Mouse (Mus musculus) bone marrow macrophage, adult 2 months (primary cell): ENCODE measurements around the gene Klf4. TPM values are rescaled to one million over a fixed set of nuclear protein-coding genes. Genes with fewer than 3 reads are reported as not detected.
A peak's percentile ranks its signal among the peaks of the same experiment; 100 is the strongest.

Experiments
- H3K27ac ChIP-seq: 2 replicates; pipeline ENCODE4 v1.5.1; 2012; ENCODE audit warnings: low read depth, low read length; ENCODE audit not compliant: insufficient read depth
- H3K4me1 ChIP-seq: 2 replicates; pipeline ENCODE4 v1.6.1; 2012; ENCODE audit warnings: low read length; ENCODE audit not compliant: control insufficient read depth, insufficient read depth
- H3K4me3 ChIP-seq: 2 replicates; pipeline ENCODE4 v1.5.1; 2012; ENCODE audit warnings: mild to moderate bottlenecking, low read length, moderate library complexity; ENCODE audit not compliant: insufficient read depth
- CTCF ChIP-seq: IDR thresholded peaks from 2 replicates; pipeline ENCODE4 v1.5.1; 2012; ENCODE audit warnings: low read depth, mild to moderate bottlenecking, low read length, moderate library complexity
- POLR2A ChIP-seq: IDR thresholded peaks from 2 replicates; pipeline ENCODE4 v1.6.1; 2012; ENCODE audit warnings: mild to moderate bottlenecking, low read depth, low read length, borderline replicate concordance
- polyA plus RNA-seq: library from polyadenylated mRNA; stranded (reverse); fragments of >200 nt; gene quantifications from 2 replicates; pipeline ENCODE4 v1.2.4, GENCODE M21; 2012; ENCODE audit not compliant: missing spikeins, insufficient read depth, insufficient read length

The Klf4 gene
- polyA plus RNA-seq, 1 experiment = 10.3 TPM

GRCm38 (mm10) chr4:55496416-55496815 lies 35.9 kb downstream of the Klf4 start:
- Histone ChIP-seq H3K4me1 (no peaks in the 10 kb centered on the region), H3K27ac (no peak overlapping the region), H3K4me3 (no peak overlapping the region)
- TF ChIP-seq POLR2A (no peak), CTCF (no peak)

GRCm38 (mm10) chr4:55493261-55493660 lies 39.0 kb downstream of the Klf4 start:
- no peak overlapping the region for H3K27ac ChIP-seq
- no peak overlapping the region for H3K4me3 ChIP-seq
- peaks cover 8% of the 10 kb centered on the region for H3K4me1 ChIP-seq
- TF ChIP-seq CTCF = no peak
- no peak for TF ChIP-seq POLR2A

- Histone ChIP-seq H3K4me3 (0 out of 2 replicates have a peak overlapping the region, but pooled peaks have one; percentile 1), H3K27ac (no peak overlapping the region), H3K4me1 (peaks cover 8% of the 10 kb centered on the region)
- TF ChIP-seq CTCF = no peak
- TF ChIP-seq POLR2A = no peak
Measured at GRCm38 (mm10) chr4:55489328-55489727, 42.9 kb downstream of the Klf4 start.

- Histone ChIP-seq H3K4me3 (no peak overlapping the region), H3K27ac (no peak overlapping the region), H3K4me1 (peaks cover 8% of the 10 kb centered on the region)
- TF ChIP-seq POLR2A (no peak), CTCF (no peak)
Measured at GRCm38 (mm10) chr4:55488604-55489003, 43.7 kb downstream of the Klf4 start.

- no peak for TF ChIP-seq POLR2A
- no peak; the same call in 1 of the 2 replicates for TF ChIP-seq CTCF
- H3K4me1 ChIP-seq = no peaks in the 10 kb centered on the region
Measured at GRCm38 (mm10) chr4:55480322-55480767, 51.9 kb downstream of the Klf4 start.

GRCm38 (mm10) chr4:55478333-55478732 lies 53.9 kb downstream of the Klf4 start:
- no peak overlapping the region for H3K4me3 ChIP-seq
- TF ChIP-seq CTCF (no peak), POLR2A (no peak)
- H3K4me1 ChIP-seq = no peaks in the 10 kb centered on the region
- no peak overlapping the region for H3K27ac ChIP-seq

More at GRCm38 (mm10) chr4:55480322-55480767, 51.9 kb downstream of the Klf4 start:
- Histone ChIP-seq H3K4me3 (no peak overlapping the region), H3K27ac (no peak overlapping the region)

- H3K27ac ChIP-seq = no peak overlapping the region
- H3K4me1 ChIP-seq = peaks cover 1% of the 10 kb centered on the region
- no peak for TF ChIP-seq POLR2A
- no peak; the same call in 1 of the 2 replicates for TF ChIP-seq CTCF
- H3K4me3 ChIP-seq = no peak overlapping the region
Measured at GRCm38 (mm10) chr4:55477933-55478332, 54.3 kb downstream of the Klf4 start.

- no peak for TF ChIP-seq CTCF
- no peak for TF ChIP-seq POLR2A
- H3K4me3 ChIP-seq = no peak overlapping the region
- H3K4me1 ChIP-seq = peaks cover 4% of the 10 kb centered on the region
- no peak overlapping the region for H3K27ac ChIP-seq
Measured at GRCm38 (mm10) chr4:55477210-55477759, 55.0 kb downstream of the Klf4 start.

Other genes starting within 250 kb of the Klf4 start
- gene Rad23b, start 182.4 kb downstream of the Klf4 start, polyA plus RNA-seq = 68.9 and 83.9 TPM in 2 replicates